Mouse (Mus musculus) kidney, adult 2 months (tissue): ENCODE results near the gene Bola3. TPM values are rescaled to one million over a fixed set of nuclear protein-coding genes. Genes with fewer than 3 reads are reported as not detected.
A peak's percentile ranks its signal among the peaks of the same experiment; 100 is the strongest.

ENCODE experiments used
- DNase-seq: peaks from one replicate; pipeline ENCODE4 v3.0.0; 2021
- H3K27ac ChIP-seq: fragments of 200-500 bp; 2 replicates; pipeline ENCODE4 v1.5.1; 2012; ENCODE audit warnings: low read depth, low read length, control low read depth, inconsistent platforms; ENCODE audit not compliant: insufficient read depth
- H3K27me3 ChIP-seq: fragments of 200-500 bp; replicated peaks from 2 replicates; pipeline ENCODE4 v1.6.1; 2012; ENCODE audit warnings: mild to moderate bottlenecking, moderate library complexity, low read length, inconsistent platforms; ENCODE audit not compliant: control insufficient read depth, insufficient read depth
- H3K36me3 ChIP-seq: fragments of 200-500 bp; 2 replicates; pipeline ENCODE4 v1.6.1; 2012; ENCODE audit warnings: mild to moderate bottlenecking, moderate library complexity, low read length, inconsistent platforms; ENCODE audit not compliant: control insufficient read depth, insufficient read depth
- H3K4me1 ChIP-seq: fragments of 200-500 bp; 2 replicates; pipeline ENCODE4 v1.6.1; 2011; ENCODE audit warnings: low read length; ENCODE audit not compliant: control insufficient read depth, insufficient read depth
- H3K4me3 ChIP-seq: fragments of 200-500 bp; 2 replicates; pipeline ENCODE4 v1.5.1; 2011; ENCODE audit warnings: mild to moderate bottlenecking, low read depth, low read length, control low read depth; ENCODE audit not compliant: insufficient read depth
- CTCF ChIP-seq: fragments of 200-500 bp; conservative IDR thresholded peaks from 2 replicates; pipeline ENCODE4 v1.5.1; 2011; ENCODE audit warnings: low read depth, mild to moderate bottlenecking, control low read depth, low read length, moderate library complexity, mixed read lengths; ENCODE audit not compliant: insufficient read depth, insufficient read length
- POLR2A ChIP-seq: fragments of 200-500 bp; IDR thresholded peaks from one replicate; pipeline ENCODE4 v1.6.1; 2011; ENCODE audit warnings: low read depth, low read length, control low read depth
- WGBS: fragments of 180-500 bp; shearing (Covaris S2); methylation state at CpG from one replicate; pipeline ENCODE4 v1.1.7; 2018; 5-methylcytosine and 5-hydroxymethylcytosine counted together
- polyA plus RNA-seq: library from polyadenylated mRNA; depleted of rRNA; stranded (reverse); fragments of >200 nt; gene quantifications from 2 replicates; pipeline ENCODE4 v1.2.3, GENCODE M21; 2012

Gene Bola3
- polyA plus RNA-seq, 1 experiment = 125 TPM

DNA sequence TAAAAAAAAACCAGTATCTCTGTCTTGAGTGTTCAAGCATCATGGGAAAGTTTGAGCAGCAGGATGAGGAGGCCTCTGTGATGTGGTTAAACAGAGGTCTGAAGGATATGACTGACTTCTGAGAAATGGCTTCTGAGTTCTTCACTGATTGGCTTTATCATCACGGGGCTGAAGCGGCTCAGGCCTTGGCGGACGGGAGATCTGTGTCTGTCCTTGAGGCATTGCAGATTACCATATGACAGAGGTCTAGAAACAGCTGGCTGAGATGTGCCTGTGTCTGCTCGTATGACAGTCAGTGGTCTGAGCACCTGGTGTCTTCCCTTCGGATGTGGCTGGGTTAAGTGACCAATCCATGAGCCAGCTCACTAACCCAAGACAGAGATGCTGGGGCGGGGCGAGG, 36.4 kb upstream of the Bola3 start:
- 91% methylated on average over 8 of the region's 8 CpGs for WGBS
- H3K36me3 ChIP-seq = no peaks in the 10 kb centered on the region
- no peaks in the 10 kb centered on the region for H3K27me3 ChIP-seq
- TF ChIP-seq CTCF (no peak), POLR2A (no peak)
- H3K4me3 ChIP-seq = no peak overlapping the region
- H3K4me1 ChIP-seq = no peaks in the 10 kb centered on the region
- H3K27ac ChIP-seq = no peak overlapping the region
- DNase-seq = no peak

GRCm38 (mm10) chr6:83315293-83315692, 33.7 kb upstream of the Bola3 start:
- no peak for DNase-seq

GRCm38 (mm10) chr6:83316022-83316421, 32.9 kb upstream of the Bola3 start:
- WGBS = 11% methylated on average over 10 of the region's 10 CpGs
- DNase-seq = peak; percentile 10
- H3K4me1 ChIP-seq = no peaks in the 10 kb centered on the region
- no peaks in the 10 kb centered on the region for H3K36me3 ChIP-seq
- TF ChIP-seq POLR2A = no peak
- no peak for TF ChIP-seq CTCF
- no peaks in the 10 kb centered on the region for H3K27me3 ChIP-seq
- H3K27ac ChIP-seq = no peak overlapping the region
- H3K4me3 ChIP-seq = no peak overlapping the region

More at GRCm38 (mm10) chr6:83315293-83315692, 33.7 kb upstream of the Bola3 start:
- Histone ChIP-seq H3K4me3 (no peak overlapping the region), H3K27me3 (no peaks in the 10 kb centered on the region), H3K36me3 (no peaks in the 10 kb centered on the region), H3K4me1 (no peaks in the 10 kb centered on the region), H3K27ac (no peak overlapping the region)
- TF ChIP-seq CTCF = no peak
- TF ChIP-seq POLR2A = no peak

GRCm38 (mm10) chr6:83317108-83317741, 31.7 kb upstream of the Bola3 start:
- peak; percentile 96 for DNase-seq
- peak; percentile 60 for TF ChIP-seq CTCF
- TF ChIP-seq POLR2A = no peak
- H3K27me3 ChIP-seq = no peaks in the 10 kb centered on the region
- under 1% methylated on average over 52 of the region's 52 CpGs for WGBS
- no peaks in the 10 kb centered on the region for H3K4me1 ChIP-seq
- no peaks in the 10 kb centered on the region for H3K36me3 ChIP-seq
- H3K27ac ChIP-seq = no peak overlapping the region
- H3K4me3 ChIP-seq = peak overlapping the region; percentile 72

DNA sequence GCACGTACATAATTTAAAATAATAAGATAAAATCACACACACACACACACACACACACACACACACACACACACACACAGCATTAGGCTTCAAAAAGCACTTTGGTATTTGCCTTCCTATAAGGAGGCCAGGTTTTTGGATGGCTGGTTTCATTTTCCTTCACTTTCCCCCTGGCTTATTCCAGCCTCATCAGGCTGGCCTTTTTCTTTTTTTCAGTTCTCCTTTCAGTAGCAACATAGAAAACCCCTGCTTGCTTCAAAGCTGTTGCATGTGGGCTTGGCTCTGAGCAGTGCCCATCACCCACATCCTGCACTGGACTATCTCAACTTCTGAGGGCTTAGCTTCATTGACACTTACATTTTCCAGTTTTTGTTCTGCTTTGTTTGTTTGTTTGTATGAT, 27.0 kb upstream of the Bola3 start:
- no peak for DNase-seq
- no peak overlapping the region for H3K27ac ChIP-seq
- no peak overlapping the region for H3K4me3 ChIP-seq
- no peaks in the 10 kb centered on the region for H3K27me3 ChIP-seq
- TF ChIP-seq POLR2A (no peak), CTCF (no peak)
- H3K36me3 ChIP-seq = no peaks in the 10 kb centered on the region
- peaks cover 4% of the 10 kb centered on the region; the same call in 1 of the 2 replicates for H3K4me1 ChIP-seq
- 62% methylated on average over 1 of the region's 1 CpGs for WGBS

DNA sequence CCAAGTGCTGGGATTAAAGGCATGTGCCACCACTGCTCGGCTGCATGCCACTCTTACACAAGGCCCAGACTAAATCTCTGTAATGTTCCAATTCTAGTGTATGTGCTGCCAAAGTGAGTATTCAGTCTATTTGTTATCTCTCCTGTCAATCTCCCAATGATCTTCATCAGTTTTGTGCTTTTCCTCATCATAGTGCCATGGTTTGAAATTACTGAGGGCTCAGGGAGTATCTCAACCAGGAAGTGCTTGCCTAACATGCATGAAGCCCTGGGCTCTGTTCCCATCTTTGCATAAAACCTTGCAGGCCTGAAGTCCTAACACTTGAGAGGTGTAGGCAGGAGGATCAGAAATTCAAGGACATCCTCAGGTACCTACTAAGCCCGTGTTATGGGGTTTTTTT, 26.2 kb upstream of the Bola3 start:
- TF ChIP-seq CTCF = no peak
- no peak for TF ChIP-seq POLR2A
- DNase-seq = no peak
- peaks cover 6% of the 10 kb centered on the region; the same call in 1 of the 2 replicates for H3K4me1 ChIP-seq
- no peak overlapping the region for H3K4me3 ChIP-seq
- 85% methylated on average over 2 of the region's 2 CpGs for WGBS
- no peak overlapping the region for H3K27ac ChIP-seq
- H3K27me3 ChIP-seq = no peaks in the 10 kb centered on the region
- H3K36me3 ChIP-seq = no peaks in the 10 kb centered on the region

- no peak for DNase-seq
- Histone ChIP-seq H3K36me3 (no peaks in the 10 kb centered on the region), H3K4me1 (peaks cover 6% of the 10 kb centered on the region; the same call in 1 of the 2 replicates), H3K4me3 (no peak overlapping the region), H3K27me3 (no peaks in the 10 kb centered on the region), H3K27ac (no peak overlapping the region)
- 81% methylated on average over 8 of the region's 8 CpGs for WGBS
- no peak for TF ChIP-seq CTCF
- TF ChIP-seq POLR2A = no peak
Observed at GRCm38 (mm10) chr6:83323652-83324419, 25.1 kb upstream of the Bola3 start.
